In the genomic region with DNA sequence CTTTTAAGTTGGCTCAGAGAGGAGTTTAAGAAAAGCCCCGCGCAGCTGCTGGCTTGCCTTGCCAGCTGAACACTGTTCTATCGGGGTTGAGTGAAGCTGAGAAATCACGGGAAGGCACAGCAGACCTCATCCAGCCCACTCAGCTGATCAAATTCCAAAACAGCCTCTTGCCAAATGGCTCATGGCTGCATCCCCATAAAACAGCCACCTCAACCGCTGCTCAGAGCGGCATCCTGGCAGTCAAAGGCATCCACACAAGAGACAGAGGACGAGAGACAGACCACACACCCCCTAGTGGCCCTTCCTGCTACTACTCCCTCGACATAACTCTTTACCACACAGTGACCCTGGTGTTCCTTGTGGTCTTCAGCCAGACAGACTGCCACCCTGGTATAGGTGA, we compare ENCODE assay signal across 8 mouse cellular contexts. TPM values are rescaled to one million over a fixed set of nuclear protein-coding genes. Genes with fewer than 3 reads are reported as not detected.
DNase-seq lines count a peak whose midpoint lies in the region; ATAC-seq lines count a peak whose summit lies in the region.

No protein-coding gene starts in this region.

- no peaks in the 10 kb centered on the region for H3K36me3 ChIP-seq in forebrain, embryonic 11.5 days (ENCODE audit: control insufficient read depth, insufficient read depth, low read length)
- no peaks in the 10 kb centered on the region for H3K36me3 ChIP-seq in forebrain, embryonic 12.5 days (replicated peaks)
- H3K36me3 ChIP-seq in limb, embryonic 11.5 days (ENCODE audit: control insufficient read depth, insufficient read depth, low read length): no peaks in the 10 kb centered on the region

- H3K27me3 ChIP-seq in forebrain, embryonic 11.5 days (ENCODE audit: control insufficient read depth, insufficient read depth, low read length): no peaks in the 10 kb centered on the region
- 0 out of 2 replicates have a peak, but pooled peaks cover 2% of the 10 kb centered on the region for H3K27me3 ChIP-seq in forebrain, embryonic 12.5 days
- no peaks in the 10 kb centered on the region for H3K27me3 ChIP-seq in limb, embryonic 11.5 days (ENCODE audit: control insufficient read depth, insufficient read depth, low read length)

- H3K4me2 ChIP-seq in forebrain, embryonic 11.5 days (ENCODE audit: low read depth, low read length, severe bottlenecking): no peak overlapping the region
- H3K4me2 ChIP-seq in forebrain, embryonic 12.5 days: no peak overlapping the region
- no peak overlapping the region for H3K4me2 ChIP-seq in limb, embryonic 11.5 days (ENCODE audit: low read depth, severe bottlenecking)

- WGBS in forebrain, embryonic 11.5 days: 39% methylated on average over 8 of the region's 8 CpGs
- WGBS in forebrain, embryonic 12.5 days: 37% methylated on average over 8 of the region's 8 CpGs
- WGBS in limb, embryonic 11.5 days: 32% methylated on average over 8 of the region's 8 CpGs

- no peak overlapping the region for H3K4me3 ChIP-seq in forebrain, embryonic 11.5 days (ENCODE audit: low read depth, low read length)
- no peak overlapping the region for H3K4me3 ChIP-seq in forebrain, embryonic 12.5 days (replicated peaks)
- no peak overlapping the region for H3K4me3 ChIP-seq in limb, embryonic 11.5 days (ENCODE audit: low read depth, low read length)

- no peak for ATAC-seq in forebrain, embryonic 11.5 days (replicated peaks; ENCODE audit: low FRiP score)
- ATAC-seq in forebrain, embryonic 12.5 days (ENCODE audit: low FRiP score): no peak
- ATAC-seq in common myeloid progenitor, adult 5-6 weeks (replicated peaks; ENCODE audit: low read depth, poor library complexity, severe bottlenecking): peak; percentile 94
- ATAC-seq in limb, embryonic 11.5 days (ENCODE audit: insufficient number of reproducible peaks, low FRiP score, low TSS enrichment, low read depth): no peak

- peak; percentile 65 for DNase-seq in forebrain, embryonic 11.5 days (ENCODE audit: low spot score)
- peak; percentile 7 for DNase-seq in A20 (ENCODE audit: low read depth, low spot score)
- peak; percentile 4 to 13 for DNase-seq in kidney, adult 8-10 months
- DNase-seq in limb, embryonic 11.5 days (ENCODE audit: low spot score): peak; percentile 45
- DNase-seq in right cerebral cortex, postnatal 14 days: peak; percentile 51
- no peak for DNase-seq in adipocyte (ENCODE audit: low spot score)

- no peaks in the 10 kb centered on the region for H3K9me3 ChIP-seq in forebrain, embryonic 11.5 days (ENCODE audit: control insufficient read depth, low read length)
- H3K9me3 ChIP-seq in forebrain, embryonic 12.5 days: no peaks in the 10 kb centered on the region
- no peaks in the 10 kb centered on the region for H3K9me3 ChIP-seq in limb, embryonic 11.5 days (ENCODE audit: control insufficient read depth, low read length)

- no peak overlapping the region for H3K27ac ChIP-seq in forebrain, embryonic 11.5 days (ENCODE audit: low read depth, low read length)
- H3K27ac ChIP-seq in forebrain, embryonic 12.5 days: no peak overlapping the region
- H3K27ac ChIP-seq in limb, embryonic 11.5 days (replicated peaks; ENCODE audit: low read depth, low read length): no peak overlapping the region

- H3K9ac ChIP-seq in forebrain, embryonic 11.5 days (ENCODE audit: low read length): no peak overlapping the region
- no peak overlapping the region for H3K9ac ChIP-seq in forebrain, embryonic 12.5 days
- H3K9ac ChIP-seq in limb, embryonic 11.5 days (ENCODE audit: low read length): no peak overlapping the region

- H3K4me1 ChIP-seq in forebrain, embryonic 11.5 days (replicated peaks; ENCODE audit: control insufficient read depth, insufficient read depth, low read length): peaks cover 4% of the 10 kb centered on the region; the same call in 1 of the 2 replicates
- H3K4me1 ChIP-seq in forebrain, embryonic 12.5 days: no peaks in the 10 kb centered on the region; the same call in 1 of the 2 replicates
- H3K4me1 ChIP-seq in limb, embryonic 11.5 days (ENCODE audit: control insufficient read depth, insufficient read depth, low read length): no peaks in the 10 kb centered on the region

RNA-seq across cellular contexts. Expression of gene Bace2, which starts 30.6 kb away (rescaled TPM):
- 1.6 and 2.0 TPM in 2 replicates for polyA plus RNA-seq in forebrain, embryonic 11.5 days (2014; fragmentation: Nextera tagmentation; extraction: Ambion mirVana)
- polyA plus RNA-seq in forebrain, embryonic 12.5 days (2016; fragmentation: Nextera tagmentation; extraction: Ambion mirVana): 1.9 and 2.1 TPM in 2 replicates
- not detected in 2 replicates for total RNA-seq in common myeloid progenitor, adult 5-6 weeks (2017)
- polyA plus RNA-seq in limb, embryonic 11.5 days (2014; fragmentation: Nextera tagmentation; extraction: Ambion mirVana): 1.1 and 1.4 TPM in 2 replicates
